Mouse (Mus musculus): ENCODE results near the gene Gm42417. TPM values are rescaled to one million over a fixed set of nuclear protein-coding genes. Genes with fewer than 3 reads are reported as not detected.

The Gm42417 gene
- total RNA-seq (2018; cell fraction: chromatin; rRNA removed): 1 to 10 TPM in 5 of 26 experiments, under 1 TPM in 4, not detected in 17; 0.51 to 3.4 (median 1.0) TPM
- under 1 TPM in 9 of 26 experiments, not detected in 17; 0.05 to 0.34 (median 0.19) TPM for total RNA-seq (2018; cell fraction: cytosol; rRNA removed)
- total RNA-seq (2018; cell fraction: nucleus; rRNA removed): 1 to 10 TPM in 3 of 26 experiments, under 1 TPM in 1, not detected in 22; 0.59 to 1.6 (median 1.3) TPM
- polyA plus RNA-seq (2018): 0.11 TPM in 1 of 3 replicates, not detected in the others

- Histone ChIP-seq H3K4me3 (ENCODE audit: inconsistent target) (no peak within 1 kb of the TSS), H3K27ac (no peak within 1 kb of the TSS), H3K79me2 (ENCODE audit: inconsistent target) (no peaks in the 10 kb centered on the region), H3K36me3 (ENCODE audit: inconsistent target) (peaks cover 28% of the 10 kb centered on the region)
- 94% methylated on average over 7 of the region's 9 CpGs for WGBS (ENCODE audit: missing documents)
These were observed at the start of gene Gm42417 for GRCm38 (mm10) chr1:36539186-36539585. Gm42417 (minus strand) TSS chr1:36539429.

- H3K4me3 ChIP-seq (ENCODE audit: inconsistent target): no peak overlapping the region
- H3K36me3 ChIP-seq (ENCODE audit: inconsistent target): no peaks in the 10 kb centered on the region
- no peaks in the 10 kb centered on the region for H3K79me2 ChIP-seq (ENCODE audit: inconsistent target)
- no peak overlapping the region for H3K27ac ChIP-seq
- WGBS (ENCODE audit: missing documents): 90% methylated on average over 6 of the region's 6 CpGs
These were observed 48.6 kb upstream of the Gm42417 start for GRCm38 (mm10) chr1:36587860-36588259.

GRCm38 (mm10) chr1:36586288-36586687 is 47.1 kb upstream of the Gm42417 start:
- WGBS (ENCODE audit: missing documents): 93% methylated on average over 4 of the region's 4 CpGs
- Histone ChIP-seq H3K4me3 (ENCODE audit: inconsistent target) (no peak overlapping the region), H3K79me2 (ENCODE audit: inconsistent target) (no peaks in the 10 kb centered on the region), H3K36me3 (ENCODE audit: inconsistent target) (no peaks in the 10 kb centered on the region), H3K27ac (no peak overlapping the region)

DNA sequence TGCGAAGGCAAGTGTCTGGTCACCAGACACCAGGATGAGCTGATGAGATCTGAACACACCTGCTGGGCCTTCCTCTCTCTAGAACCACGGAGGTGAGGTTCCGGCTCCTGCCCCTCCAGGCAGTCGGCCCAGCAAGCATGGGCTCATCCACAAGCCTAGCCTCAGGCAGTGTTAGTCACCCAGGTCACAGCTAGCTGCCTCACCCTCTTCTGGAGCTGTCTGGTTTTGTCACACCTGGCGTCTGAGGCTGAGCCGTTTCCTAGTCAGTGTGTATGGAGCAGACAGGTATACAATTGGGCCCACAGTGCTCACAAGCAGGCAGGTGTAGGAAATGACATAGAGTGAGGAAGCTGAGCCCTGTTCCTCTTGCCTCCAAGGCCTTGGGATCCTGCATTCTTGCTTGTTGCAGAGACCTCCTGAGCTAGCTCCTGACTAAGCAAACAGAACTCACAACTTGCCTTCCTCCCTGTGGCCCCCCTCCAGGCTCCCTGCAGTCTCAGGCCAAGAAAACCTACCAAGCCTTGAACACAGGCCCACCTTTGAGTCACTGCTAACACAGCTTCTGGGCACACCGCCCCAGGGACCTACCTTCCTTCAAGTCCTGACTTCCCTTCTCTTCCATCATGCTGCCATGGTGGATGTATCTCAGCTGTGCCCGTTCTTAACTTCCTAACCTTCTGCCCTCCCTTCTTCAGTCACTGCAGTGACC is 44.3 kb upstream of the Gm42417 start:
- 88% methylated on average over 8 of the region's 8 CpGs for WGBS (ENCODE audit: missing documents)
- no peak overlapping the region for H3K27ac ChIP-seq
- H3K4me3 ChIP-seq (ENCODE audit: inconsistent target): no peak overlapping the region
- H3K36me3 ChIP-seq (ENCODE audit: inconsistent target): no peaks in the 10 kb centered on the region
- H3K79me2 ChIP-seq (ENCODE audit: inconsistent target): no peaks in the 10 kb centered on the region

- Histone ChIP-seq H3K36me3 (ENCODE audit: inconsistent target) (no peaks in the 10 kb centered on the region), H3K4me3 (ENCODE audit: inconsistent target) (no peak overlapping the region), H3K27ac (no peak overlapping the region), H3K79me2 (ENCODE audit: inconsistent target) (no peaks in the 10 kb centered on the region)
- 86% methylated on average over 8 of the region's 8 CpGs for WGBS (ENCODE audit: missing documents)
These were observed 43.0 kb upstream of the Gm42417 start for GRCm38 (mm10) chr1:36582211-36582610.

DNA sequence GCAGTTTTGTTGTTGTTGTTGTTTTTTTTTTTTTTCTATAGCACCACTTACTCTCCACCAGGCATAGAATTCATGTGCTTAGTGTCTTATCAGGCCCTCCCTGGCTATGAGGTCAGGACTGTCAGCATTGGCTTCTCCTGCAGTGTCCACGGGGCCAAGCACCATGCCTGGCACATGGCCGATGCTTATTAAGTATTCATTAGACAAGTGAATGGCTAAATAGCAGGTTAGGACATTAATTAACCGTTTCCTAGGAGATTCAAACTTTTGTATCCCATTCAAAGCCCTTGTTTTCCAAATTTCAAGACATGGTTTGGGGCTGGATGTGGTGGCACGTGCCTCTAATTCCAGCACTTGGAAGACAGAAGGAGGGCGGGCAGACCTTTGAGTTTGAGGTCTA is 42.0 kb upstream of the Gm42417 start:
- Histone ChIP-seq H3K36me3 (ENCODE audit: inconsistent target) (no peaks in the 10 kb centered on the region), H3K27ac (no peak overlapping the region), H3K4me3 (ENCODE audit: inconsistent target) (no peak overlapping the region), H3K79me2 (ENCODE audit: inconsistent target) (no peaks in the 10 kb centered on the region)
- 95% methylated on average over 5 of the region's 5 CpGs for WGBS (ENCODE audit: missing documents)

- 41% methylated on average over 17 of the region's 17 CpGs for WGBS (ENCODE audit: missing documents)
These were observed 41.4 kb upstream of the Gm42417 start for GRCm38 (mm10) chr1:36580384-36581207.

GRCm38 (mm10) chr1:36579974-36580383 is 40.8 kb upstream of the Gm42417 start:
- no peaks in the 10 kb centered on the region for H3K79me2 ChIP-seq (ENCODE audit: inconsistent target)
- no peak overlapping the region for H3K27ac ChIP-seq
- no peak overlapping the region for H3K4me3 ChIP-seq (ENCODE audit: inconsistent target)
- H3K36me3 ChIP-seq (ENCODE audit: inconsistent target): no peaks in the 10 kb centered on the region
- 81% methylated on average over 5 of the region's 6 CpGs for WGBS (ENCODE audit: missing documents)

More at GRCm38 (mm10) chr1:36580384-36581207, 41.4 kb upstream of the Gm42417 start:
- Histone ChIP-seq H3K27ac (no peak overlapping the region), H3K79me2 (ENCODE audit: inconsistent target) (no peaks in the 10 kb centered on the region), H3K4me3 (ENCODE audit: inconsistent target) (no peak overlapping the region), H3K36me3 (ENCODE audit: inconsistent target) (no peaks in the 10 kb centered on the region)

DNA sequence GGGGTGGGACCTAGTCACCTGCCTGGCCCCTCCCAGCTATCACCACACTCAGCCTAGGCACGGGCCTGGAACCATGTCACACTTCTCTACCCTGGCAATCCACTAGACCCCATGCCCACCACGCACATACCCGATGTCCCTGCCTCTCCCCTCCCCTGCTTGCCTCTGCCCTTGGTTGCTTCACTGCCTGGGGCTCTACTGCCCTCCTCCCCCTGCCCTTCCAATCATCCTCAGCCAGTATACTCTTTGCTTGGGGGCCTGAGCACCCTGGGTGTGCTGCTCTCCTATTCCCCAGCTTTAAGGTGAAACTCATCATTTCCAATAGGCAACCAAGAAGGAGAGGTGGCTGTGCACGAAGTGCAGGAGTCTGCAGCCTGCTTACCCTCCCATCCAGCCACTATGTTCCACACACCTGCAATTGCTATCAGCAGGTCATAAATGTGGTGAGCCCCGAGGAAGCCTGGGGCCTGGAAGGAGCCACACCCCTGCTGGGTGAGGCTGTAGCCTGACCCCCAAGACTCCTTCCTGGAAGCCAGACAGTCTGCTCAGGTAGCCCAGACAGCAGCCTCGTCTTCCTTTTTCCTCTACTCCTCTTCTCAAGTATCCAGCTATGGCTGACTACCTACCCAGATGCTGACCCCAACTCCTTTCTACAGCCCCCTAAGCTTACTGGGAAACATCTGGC is 37.9 kb upstream of the Gm42417 start:
- no peaks in the 10 kb centered on the region for H3K79me2 ChIP-seq (ENCODE audit: inconsistent target)
- no peaks in the 10 kb centered on the region for H3K36me3 ChIP-seq (ENCODE audit: inconsistent target)
- WGBS (ENCODE audit: missing documents): 85% methylated on average over 6 of the region's 6 CpGs
- H3K27ac ChIP-seq: no peak overlapping the region
- H3K4me3 ChIP-seq (ENCODE audit: inconsistent target): no peak overlapping the region

- Histone ChIP-seq H3K36me3 (ENCODE audit: inconsistent target) (no peaks in the 10 kb centered on the region), H3K79me2 (ENCODE audit: inconsistent target) (no peaks in the 10 kb centered on the region), H3K4me3 (ENCODE audit: inconsistent target) (no peak overlapping the region), H3K27ac (no peak overlapping the region)
- 87% methylated on average over 6 of the region's 6 CpGs for WGBS (ENCODE audit: missing documents)
These were observed 36.1 kb upstream of the Gm42417 start for GRCm38 (mm10) chr1:36575347-36575746.

DNA sequence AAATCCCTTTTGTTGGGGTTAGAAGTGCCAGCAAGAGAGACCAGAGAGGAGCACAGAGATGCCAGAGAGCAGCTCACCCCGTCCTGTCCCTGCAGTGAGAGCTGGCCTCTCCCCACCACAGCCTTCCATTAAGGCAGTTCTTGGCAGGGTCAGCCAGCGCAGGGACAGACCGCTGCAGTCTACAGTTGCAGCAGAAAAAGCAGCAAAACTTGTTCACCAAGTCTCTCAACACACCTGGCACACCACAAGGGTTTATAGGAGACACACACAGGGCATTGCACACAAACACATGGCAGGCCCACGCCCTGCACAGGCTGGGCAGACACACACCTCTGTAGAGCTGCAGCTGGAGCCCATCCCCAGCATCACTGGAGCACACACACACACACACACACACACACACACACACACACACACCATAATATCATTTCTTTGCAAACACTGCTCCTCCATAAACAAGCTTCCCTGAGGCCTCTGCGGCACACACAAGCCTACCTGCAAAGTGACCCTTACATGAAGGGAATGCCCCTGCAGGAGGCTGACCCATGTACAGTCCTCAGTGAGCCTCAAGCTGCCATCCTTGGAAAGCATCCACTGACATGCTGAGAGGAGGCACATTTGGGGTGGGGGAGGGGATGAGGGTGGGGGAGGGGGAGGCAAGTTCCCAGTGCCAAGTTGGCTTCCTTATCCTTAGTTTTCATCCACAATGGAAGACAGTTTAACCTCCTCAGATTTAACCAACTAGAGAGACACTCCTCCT is 35.1 kb upstream of the Gm42417 start:
- no peak overlapping the region for H3K4me3 ChIP-seq (ENCODE audit: inconsistent target)
- 85% methylated on average over 5 of the region's 5 CpGs for WGBS (ENCODE audit: missing documents)
- H3K79me2 ChIP-seq (ENCODE audit: inconsistent target): no peaks in the 10 kb centered on the region
- no peaks in the 10 kb centered on the region for H3K36me3 ChIP-seq (ENCODE audit: inconsistent target)
- no peak overlapping the region for H3K27ac ChIP-seq

GRCm38 (mm10) chr1:36573524-36573923 is 34.3 kb upstream of the Gm42417 start:
- no peak overlapping the region for H3K27ac ChIP-seq
- WGBS (ENCODE audit: missing documents): 77% methylated on average over 8 of the region's 8 CpGs
- H3K36me3 ChIP-seq (ENCODE audit: inconsistent target): no peaks in the 10 kb centered on the region
- no peak overlapping the region for H3K4me3 ChIP-seq (ENCODE audit: inconsistent target)
- H3K79me2 ChIP-seq (ENCODE audit: inconsistent target): no peaks in the 10 kb centered on the region

GRCm38 (mm10) chr1:36572709-36573108 is 33.5 kb upstream of the Gm42417 start:
- Histone ChIP-seq H3K27ac (0 out of 2 replicates have a peak overlapping the region, but pooled peaks have one; percentile 47), H3K36me3 (ENCODE audit: inconsistent target) (no peaks in the 10 kb centered on the region), H3K4me3 (ENCODE audit: inconsistent target) (no peak overlapping the region), H3K79me2 (ENCODE audit: inconsistent target) (no peaks in the 10 kb centered on the region)
- WGBS (ENCODE audit: missing documents): 100% methylated on average over 1 of the region's 1 CpGs
